Mouse (Mus musculus): ENCODE data around the gene Ppp1r12a. TPM values are rescaled to one million over a fixed set of nuclear protein-coding genes. Genes with fewer than 3 reads are reported as not detected.
"Not testable (repeated sequence)": the region's sequence is repeated elsewhere in the genome, so short reads cannot be mapped to it uniquely, and the experiment has no call there.

Ppp1r12a gene
- total RNA-seq, 2 experiments from 2014 or later: 83.4 to 92.2 TPM

DNA sequence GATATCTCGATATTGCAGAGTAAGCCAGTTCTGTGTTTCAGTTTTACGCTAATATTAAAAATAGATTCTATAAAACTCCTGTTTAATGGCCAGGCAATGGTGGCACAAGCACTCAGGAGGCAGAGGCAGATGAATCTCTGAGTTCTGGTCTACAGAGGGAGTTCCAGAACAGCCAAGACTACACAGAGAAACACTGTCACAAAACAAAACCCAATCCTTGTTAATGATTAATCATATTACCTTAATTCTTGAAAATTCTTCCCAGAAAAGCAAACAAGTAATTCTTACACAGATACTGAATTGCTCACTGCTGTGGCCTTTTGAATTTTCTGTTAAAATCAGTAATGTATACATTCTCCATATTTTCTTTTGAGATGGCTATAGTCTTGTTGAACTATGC is 37.0 kb downstream of the Ppp1r12a start:
- DNase-seq: no peak

DNA sequence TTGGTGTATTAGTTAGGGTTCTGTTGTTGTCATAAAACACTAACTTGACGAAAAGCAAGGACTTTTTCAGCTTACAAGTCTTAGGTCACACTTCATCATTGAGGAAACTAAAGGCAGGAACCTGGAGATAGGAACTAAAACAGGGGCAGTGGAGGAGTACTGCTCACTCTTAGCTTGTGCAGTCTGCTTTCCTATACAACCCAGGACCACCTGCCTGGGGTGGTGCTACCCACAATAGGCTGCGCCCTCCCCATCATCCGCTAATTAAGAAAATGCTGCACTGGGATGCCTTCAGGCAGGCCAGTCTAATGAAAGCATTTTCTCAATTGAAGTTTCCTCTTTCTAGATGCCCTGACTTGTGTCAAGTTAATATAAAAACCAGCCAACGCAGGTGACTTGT is 40.1 kb downstream of the Ppp1r12a start:
- DNase-seq: no peak

DNA sequence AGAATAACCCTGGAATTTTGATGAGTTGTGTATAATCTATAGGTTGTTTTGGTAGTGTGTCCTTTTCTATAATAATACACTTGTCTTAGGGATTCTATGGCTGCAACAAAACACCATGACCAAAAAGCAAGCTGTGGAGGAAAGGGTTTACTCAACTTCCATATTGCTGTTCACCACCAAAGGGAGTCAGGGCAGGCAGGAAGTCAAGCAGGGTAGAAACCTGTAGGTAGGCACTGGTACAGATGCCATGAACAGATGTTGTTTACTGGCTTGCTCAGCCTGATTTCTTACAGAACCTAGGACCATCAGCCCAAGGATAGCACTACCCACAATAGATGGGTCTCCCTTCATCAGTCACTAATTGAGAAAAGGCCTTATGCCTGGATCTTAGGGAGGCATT is 41.4 kb downstream of the Ppp1r12a start:
- DNase-seq: no peak

DNA sequence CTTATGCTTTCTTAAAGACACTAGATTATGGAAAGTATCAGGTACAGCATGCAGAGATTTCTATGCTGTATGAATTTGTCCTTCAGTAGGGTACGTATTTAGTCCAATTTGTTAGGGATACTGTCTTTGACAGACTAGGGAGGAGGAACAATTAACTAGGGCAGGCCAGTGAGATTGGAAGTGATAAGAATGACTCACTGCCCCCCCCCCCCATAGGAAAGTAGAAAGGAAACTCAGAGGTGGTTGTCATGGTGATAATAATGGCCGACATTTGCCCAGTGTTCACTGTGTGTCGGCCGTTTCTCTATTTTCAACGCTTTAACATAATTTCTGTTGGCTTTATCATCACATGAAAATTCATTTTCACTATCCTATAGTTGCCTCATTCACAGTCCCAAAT is 47.4 kb downstream of the Ppp1r12a start:
- no peak for DNase-seq

DNA sequence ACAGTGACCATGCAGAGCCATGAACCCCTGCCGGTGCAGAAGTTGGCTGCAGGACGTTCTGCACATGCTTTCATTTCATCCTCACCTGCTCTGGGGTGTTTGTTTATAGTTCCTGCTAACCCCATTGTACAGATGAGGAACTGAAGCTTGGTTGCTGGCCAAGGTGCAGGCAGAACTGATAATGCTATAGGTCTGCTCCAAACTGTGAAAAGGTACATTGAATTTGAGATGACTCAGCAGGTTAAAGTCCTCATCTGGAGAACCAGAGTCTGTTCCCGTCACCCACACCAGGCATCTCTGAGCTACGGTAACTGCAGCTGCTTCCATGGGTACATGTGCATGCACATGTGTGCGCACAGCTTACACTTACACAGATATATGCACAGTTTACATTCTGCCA is 62.4 kb downstream of the Ppp1r12a start:
- DNase-seq: no peak

DNA sequence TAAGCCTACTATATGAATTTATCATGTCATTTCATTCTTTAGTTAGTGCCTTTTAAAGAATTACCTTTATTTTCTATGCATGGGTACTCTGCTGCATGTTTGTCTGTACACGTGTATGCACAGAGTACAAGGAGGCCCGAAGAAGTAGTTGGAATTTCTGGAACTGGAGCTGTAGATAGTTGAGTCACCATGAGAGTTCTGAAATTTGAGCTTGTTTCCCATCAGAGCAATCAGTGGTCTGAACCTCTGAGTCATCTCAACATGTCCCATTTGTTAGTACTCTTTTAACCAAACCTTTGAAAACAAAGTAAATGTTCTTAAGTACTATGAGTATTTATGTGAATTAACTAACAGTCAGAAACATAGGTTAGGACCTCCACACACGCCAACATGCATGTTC is 75.1 kb downstream of the Ppp1r12a start:
- DNase-seq: no peak

DNA sequence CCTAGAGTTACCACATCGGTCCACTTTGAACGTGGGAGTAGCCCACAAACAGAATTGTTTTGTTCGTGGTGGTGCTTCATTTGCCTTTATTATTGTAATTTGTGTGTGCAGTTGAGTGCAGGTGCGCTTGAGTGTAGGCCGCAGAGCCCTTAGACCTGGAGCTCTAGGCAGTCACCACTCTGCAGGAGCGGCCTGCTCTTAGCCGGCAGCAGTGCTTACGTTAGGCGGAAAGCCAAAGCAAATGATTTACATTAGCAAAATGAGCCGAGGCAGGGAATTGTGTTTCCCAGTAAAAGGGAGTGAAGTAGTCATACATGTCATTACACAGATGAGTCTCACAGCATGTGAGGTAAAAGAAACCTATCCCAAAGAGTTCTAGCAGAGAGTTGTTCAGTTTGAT is 77.1 kb downstream of the Ppp1r12a start:
- no peak for DNase-seq

DNA sequence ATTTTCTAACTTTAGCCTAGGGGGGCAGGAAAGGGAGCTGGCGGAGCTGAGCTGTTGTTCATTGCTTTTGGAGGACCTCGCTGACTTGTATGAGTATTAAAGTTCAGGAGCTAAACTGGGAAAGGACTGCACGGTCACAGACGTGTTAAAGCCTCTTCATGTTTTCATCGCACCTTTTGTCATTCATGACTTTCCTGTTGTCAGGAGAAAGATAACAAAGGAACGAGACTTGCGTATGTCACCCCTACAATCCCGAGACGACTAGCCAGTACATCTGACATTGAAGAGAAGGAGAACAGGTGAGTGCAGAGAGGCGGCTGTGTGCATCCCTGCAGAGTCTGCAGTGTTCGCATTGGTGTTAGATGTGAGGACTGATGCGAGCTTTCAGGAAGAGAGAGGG is 88.7 kb downstream of the Ppp1r12a start:
- DNase-seq: no peak

DNA sequence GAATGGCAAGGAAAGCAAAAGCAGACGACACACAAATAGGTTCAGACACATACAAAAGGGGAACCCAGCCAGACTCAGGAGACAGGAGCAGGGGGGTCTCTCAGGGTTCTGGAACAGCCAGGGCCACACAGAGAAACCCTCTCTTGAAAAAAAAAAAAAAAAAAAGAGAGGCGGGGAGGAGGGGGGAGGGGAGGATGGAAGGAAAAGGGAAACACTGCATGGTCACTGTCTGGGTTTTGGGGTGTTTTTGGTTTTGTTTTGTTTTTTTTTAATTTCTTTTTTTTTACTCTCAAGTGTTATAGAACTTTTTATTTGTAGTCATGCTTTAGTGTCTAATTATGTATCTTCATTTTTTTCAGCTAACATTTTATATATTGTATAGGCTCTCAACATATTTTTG is 89.2 kb downstream of the Ppp1r12a start:
- no peak for DNase-seq

DNA sequence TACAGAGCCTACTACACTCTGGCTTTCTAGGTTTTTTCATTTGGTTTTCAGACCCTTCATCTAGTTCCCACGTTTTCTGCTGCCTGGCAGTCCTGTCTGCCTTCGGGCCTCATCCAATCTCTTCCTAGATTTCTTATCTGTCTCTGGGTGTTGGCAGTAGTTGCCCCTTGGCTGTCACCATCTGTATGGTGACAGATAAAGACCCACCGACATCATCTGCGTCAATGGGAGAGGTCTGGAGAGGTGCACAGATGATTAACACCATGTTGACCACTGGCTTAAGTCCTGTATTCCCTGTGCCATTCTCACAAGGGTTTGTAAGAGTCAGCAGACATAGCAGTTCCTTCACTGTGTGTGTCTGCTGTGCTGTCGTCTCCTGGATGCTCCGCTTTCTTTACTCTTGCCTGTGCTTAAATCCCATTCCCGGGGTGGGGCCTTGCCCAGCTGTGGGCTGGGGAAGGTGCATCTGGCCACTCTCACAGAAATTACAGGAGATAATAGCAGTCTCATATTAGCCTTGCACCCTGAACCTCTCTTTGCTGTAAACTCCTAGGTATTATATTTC is 93.9 kb downstream of the Ppp1r12a start:
- DNase-seq: no peak

DNA sequence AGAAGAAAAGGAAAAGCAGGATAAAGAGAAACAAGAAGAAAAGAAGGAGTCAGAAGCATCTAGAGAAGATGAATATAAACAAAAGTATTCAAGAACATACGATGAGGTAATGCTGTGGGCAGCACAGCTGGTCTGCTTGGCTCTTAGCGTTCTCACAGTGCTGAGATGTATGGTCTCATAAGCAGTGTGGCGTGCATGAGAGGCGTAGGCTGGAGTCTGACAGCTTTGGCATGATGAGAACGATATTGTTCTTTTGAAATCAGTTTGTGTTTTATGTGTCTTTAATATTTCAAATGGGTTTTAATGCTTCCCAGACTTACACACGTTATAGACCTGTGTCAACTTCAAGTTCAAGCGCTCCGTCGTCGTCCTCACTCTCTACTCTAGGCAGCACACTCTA is 98.9 kb downstream of the Ppp1r12a start:
- no peak for DNase-seq

DNA sequence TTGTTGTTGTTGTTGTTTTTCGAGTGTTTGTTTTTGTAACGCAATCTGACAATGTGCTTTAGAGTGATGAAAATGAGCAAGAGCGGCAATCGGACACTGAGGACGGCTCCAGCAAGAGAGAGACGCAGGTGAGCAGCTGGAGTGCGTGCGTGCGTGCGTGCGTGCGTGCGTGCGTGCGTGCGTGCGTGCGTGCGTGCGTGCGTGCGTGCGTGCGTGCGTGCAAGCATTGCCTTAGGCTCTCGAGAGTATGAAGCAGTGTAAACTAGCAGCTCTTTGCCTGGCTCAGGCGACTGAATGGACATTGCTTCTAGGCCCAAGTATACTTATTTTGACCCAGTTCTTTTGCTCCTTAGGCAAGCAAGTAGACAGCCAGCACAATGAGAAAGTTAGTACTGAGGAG is 102.6 kb downstream of the Ppp1r12a start:
- no peak for DNase-seq

DNA sequence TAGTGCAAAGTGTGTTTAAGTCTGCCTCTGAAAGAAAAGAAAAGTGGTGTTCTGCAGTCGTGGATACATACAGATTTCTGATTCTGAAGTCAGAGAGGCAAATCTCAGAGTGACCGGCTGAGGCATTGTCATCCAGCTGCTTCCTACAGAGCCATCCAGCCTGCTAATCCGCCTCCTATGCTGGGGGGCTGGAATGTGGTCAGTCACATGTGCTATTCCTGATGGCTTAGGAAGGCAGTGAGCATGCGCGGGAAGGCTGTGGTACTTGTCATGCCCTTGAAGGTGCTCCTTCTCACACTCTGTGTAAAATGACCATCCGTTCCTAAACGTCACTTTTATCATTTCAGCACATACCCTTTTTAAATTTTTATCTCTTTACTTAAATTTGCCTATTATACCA is 109.2 kb downstream of the Ppp1r12a start:
- no peak for DNase-seq

DNA sequence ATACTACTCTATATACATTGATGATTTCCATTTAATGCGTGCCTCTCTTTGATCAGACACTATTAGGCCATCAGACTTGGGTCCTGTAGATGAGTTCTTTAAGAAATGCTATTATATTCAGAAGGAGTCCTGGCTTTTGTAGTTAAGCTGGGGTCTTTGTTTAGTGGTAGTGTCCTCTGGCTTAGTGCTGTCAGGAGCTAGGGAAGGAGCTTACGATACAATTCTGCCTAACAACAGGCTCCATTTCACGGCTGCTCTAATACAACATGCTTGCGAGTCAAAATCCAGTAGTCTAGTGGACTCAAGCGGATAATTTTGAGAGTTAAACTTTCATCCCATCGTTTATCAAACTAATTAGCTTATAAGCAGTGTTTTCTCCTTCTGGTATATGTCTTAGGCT is 114.7 kb downstream of the Ppp1r12a start:
- DNase-seq: no peak

DNA sequence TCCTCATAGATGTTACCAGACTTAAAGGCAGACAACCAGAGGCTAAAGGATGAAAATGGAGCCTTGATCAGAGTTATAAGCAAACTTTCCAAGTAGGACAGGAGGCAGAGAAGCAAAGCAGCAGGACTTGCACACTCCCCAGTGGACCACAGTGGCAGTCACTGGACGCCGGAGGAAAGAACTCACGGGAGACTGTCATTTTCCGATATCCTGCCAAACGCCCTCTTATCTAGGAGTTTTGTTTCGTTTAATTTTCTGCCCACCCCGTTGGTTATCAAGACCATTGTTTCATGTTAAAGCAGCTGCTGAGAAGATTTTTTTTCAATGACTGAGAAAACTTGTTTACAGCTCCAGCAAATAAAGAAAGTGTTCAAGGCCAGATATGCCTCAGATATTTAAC is 115.2 kb downstream of the Ppp1r12a start:
- DNase-seq: no peak

DNA sequence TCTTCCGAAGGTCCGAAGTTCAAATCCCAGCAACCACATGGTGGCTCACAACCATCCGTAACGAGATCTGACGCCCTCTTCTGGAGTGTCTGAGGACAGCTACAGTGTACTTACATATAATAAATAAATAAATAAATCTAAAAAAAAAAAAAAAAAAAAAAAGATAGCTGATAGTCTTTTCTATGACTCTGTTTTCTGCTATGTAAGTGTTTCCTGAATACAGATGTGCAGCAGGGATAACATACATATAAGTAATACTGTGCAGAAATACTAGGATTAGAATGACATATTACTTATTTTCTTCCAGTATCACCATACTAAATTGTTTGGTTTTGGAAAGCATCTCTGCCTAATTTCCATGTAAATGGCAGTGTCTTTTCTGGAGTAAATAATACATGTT is 119.1 kb downstream of the Ppp1r12a start:
- DNase-seq: not testable (repeated sequence)

DNA sequence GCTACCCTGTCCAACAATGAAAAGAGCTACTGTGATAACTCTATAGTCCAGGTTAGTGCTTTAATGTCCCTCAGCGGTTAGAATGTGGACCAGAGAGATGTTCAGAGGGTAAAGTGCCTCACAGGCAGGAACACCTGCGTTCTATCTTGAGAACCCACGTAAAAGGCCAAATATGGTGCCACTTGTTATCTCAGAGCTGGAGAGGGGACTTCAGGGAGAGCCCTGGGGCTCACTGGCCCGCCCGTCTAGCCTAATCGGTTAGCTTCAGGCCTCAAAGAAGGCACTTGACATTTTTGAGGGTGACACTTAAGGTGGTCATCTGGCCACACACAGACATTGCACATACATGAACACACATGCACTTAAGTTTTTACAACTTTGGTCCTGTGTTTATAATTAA is 120.4 kb downstream of the Ppp1r12a start:
- no peak for DNase-seq

DNA sequence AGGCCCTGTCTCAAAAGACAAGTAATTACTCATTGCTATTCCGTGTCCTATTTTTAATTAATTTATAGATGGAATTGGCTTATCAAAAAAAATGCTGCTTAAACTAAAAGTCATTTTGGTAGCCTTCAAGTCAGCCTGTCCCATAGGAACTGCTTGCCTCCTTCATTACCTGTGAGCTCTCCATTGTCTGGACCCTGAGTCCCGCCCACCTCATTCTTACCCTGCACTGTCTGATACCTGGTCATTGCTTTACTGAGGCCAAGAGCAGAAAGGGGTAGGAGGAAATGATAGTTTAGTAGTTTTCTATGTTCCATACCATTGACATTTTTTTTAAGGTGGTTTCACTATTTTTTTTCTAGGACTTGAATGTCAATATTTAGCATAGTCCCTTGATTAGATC is 121.4 kb downstream of the Ppp1r12a start:
- DNase-seq: no peak

DNA sequence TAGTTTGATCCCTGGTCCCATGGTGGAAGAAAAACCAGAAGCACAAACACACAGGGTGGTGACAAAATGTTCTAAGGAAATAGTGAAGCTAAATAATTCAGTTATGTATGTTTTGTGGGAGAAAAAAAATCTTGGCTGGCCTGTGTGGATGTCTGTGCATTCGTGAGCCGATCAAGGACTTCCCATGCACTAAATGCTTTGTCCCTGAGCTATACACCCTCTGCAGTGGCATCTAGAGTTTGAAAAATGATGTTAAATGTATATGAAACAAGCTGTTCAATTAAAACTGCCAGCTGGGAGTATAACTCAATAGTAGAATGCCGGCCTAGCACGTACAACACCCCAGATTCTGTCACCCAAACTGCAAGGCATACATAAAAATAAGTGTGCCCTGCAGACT is 121.8 kb downstream of the Ppp1r12a start:
- DNase-seq: no peak

DNA sequence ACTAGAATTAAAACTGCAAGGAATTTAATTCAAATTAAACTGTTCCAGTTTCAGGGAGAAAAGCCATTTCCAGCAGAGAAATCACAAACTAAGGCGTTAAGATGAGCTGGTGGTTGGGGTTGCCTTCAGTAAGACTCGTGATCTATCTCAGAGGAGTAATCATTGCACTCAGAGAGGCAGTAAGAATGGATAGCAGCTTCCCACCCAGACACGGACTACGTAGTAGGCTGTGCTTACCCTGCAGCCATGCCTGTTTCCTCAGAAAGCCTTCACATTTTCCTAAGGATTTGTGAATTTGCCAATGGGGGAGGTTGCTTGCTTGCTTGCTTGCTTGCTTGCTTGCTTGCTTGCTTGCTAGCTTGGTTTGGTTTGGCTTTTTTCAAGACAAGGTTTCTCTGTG is 122.5 kb downstream of the Ppp1r12a start:
- DNase-seq: no peak

DNA sequence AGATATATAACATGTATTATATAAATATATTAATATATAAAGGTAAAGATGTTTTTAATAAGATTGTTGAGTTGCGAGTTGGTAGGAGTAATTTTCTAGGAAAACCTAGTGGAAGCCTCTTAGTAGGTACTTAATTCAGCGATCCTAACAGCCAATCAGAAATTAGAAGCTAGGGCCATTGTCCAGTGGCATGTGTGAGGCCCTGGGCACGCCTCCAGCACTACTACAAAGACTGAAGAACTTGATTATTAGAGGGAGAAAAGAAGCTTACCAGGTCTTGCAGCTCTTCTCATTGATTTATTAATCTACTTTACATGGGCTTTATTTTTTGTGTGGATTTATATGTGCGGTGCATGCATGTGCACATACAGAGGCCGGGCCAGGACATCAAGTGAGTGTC is 123.0 kb downstream of the Ppp1r12a start:
- no peak for DNase-seq

DNA sequence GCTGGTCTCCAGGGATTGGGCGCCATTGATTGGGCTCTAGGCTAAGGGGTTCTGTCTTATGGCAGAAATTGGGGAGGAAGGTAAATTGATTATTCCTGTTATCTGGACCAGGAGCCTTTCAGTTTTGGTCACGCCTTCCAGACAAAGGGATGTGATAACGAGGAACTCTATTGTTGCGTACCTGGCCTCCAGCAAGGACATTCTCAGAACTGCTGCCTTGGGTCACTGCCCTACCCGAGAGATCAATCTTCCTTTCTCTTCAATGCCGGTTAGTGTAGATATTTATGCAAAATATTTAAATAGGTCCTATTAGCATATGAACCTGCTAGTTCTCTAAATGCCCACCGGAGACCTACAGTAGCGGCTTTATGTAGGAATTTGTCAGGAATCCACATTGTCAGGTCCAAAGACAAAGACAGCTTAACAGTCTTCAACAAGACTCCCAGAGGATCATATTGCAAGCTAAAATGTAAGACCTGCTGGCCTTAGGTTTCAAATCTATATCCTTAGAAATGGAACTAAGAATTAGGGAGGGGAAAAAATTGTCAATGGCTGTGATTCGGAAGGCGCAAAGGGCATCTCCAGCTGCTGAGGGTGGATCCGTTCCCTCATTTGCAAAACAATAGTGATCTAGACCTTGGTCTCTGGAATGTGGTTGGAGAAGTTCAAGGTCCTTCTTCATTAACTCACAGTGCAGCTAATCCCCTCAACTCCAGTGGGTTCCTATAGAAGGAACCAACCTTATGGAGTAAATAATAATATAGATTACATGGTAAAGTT is 124.9 kb downstream of the Ppp1r12a start:
- no peak for DNase-seq

DNA sequence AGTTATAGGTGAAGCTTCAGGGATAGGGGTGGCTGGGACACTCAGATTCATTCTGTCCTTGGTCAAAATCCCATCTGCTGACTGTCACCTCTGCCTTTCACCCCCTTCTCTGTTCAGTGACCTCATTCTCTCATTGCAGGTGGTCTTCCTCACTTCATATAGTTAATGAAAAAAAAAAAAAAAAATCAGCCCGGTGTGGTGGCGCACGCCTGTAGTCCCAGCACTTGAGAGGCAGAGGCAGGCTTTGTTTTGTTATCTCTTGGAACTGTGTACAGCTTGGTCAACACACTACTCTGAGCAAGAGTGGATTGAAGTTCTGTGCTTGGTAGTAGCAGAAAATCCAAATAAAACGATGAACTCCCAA is 125.4 kb downstream of the Ppp1r12a start:
- no peak for DNase-seq

DNA sequence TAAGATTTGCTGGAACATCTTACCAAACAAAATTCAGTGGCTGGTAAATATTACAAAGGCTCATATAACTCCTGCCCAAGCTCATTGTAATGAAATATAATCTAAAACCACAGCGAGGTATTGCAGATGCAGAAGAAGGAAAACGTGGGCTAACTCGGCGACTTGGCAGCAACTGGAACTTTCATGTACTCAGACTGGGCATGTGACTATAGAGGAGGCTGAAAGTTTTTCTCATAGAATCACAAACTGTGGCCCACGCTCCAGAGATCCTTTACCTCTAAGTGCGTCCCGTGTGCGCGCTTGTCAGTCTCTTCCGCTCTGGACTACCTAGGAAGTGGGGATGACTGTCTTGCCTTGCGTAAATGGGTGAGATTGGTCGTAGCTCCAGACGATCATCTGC is 128.1 kb downstream of the Ppp1r12a start:
- no peak for DNase-seq

Measured in adrenal gland, postnatal 10 days (tissue).